7 mouse cellular contexts compared by ENCODE assay signal in the genomic region with DNA sequence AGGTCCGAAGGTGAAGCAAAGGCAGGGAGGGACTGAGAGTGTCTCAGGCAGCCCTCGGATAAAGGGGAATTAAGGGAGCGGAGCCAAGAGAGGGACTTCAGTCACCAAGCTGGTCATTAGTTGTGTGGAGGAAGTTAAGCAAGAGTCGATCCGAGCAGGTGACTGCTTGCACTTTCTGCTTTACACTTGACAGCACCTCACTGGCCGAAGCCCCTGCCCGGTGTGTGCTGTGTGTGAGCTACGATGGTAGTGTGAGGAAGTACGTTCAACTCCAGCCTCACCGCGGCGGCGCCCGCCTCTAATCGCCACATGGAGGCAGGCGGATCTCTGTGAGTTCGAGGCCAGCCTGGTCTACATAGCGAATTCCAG. TPM values are rescaled to one million over a fixed set of nuclear protein-coding genes. Genes with fewer than 3 reads are reported as not detected.
A peak's percentile ranks its signal among the peaks of the same experiment; 100 is the strongest.
DNase-seq lines count a peak whose midpoint lies in the region; ATAC-seq and TF ChIP-seq lines count a peak whose summit lies in the region.

No protein-coding gene starts in this region.

- H3K9ac ChIP-seq in heart, postnatal 0 days (replicated peaks; ENCODE audit: low read depth, low read length) = peak overlapping the region; percentile 62
- peak overlapping the region; percentile 85 for H3K9ac ChIP-seq in liver, embryonic 14.5 days (replicated peaks)

- peak overlapping the region; percentile 95 for H3K27ac ChIP-seq in embryonic facial prominence, embryonic 10.5 days (replicated peaks)
- H3K27ac ChIP-seq in heart, postnatal 0 days (ENCODE audit: low read depth) = peak overlapping the region; percentile 95
- H3K27ac ChIP-seq in liver, embryonic 14.5 days = peak overlapping the region; percentile 78

- H3K9me3 ChIP-seq in embryonic facial prominence, embryonic 10.5 days = no peaks in the 10 kb centered on the region
- no peaks in the 10 kb centered on the region for H3K9me3 ChIP-seq in heart, postnatal 0 days (replicated peaks; ENCODE audit: control insufficient read depth, low read length)
- H3K9me3 ChIP-seq in liver, embryonic 14.5 days (ENCODE audit: control insufficient read depth, low read length) = no peaks in the 10 kb centered on the region

- H3K4me3 ChIP-seq in lung, adult 2 months (replicated peaks; ENCODE audit: extremely low read depth, low read depth, low read length) = peak overlapping the region; percentile 83
- peak overlapping the region; percentile 66 for H3K4me3 ChIP-seq in embryonic facial prominence, embryonic 10.5 days
- peak overlapping the region; percentile 60 for H3K4me3 ChIP-seq in heart, postnatal 0 days (ENCODE audit: low read depth, low read length)
- peak overlapping the region; percentile 78 to 96 for H3K4me3 ChIP-seq in liver, embryonic 14.5 days (ENCODE audit: insufficient read depth in 1 of 2, low read depth in 2 of 2, low read length in 2 of 2)

- no peak for TF ChIP-seq CTCF in lung, adult 2 months (IDR thresholded peaks at IDR 0.05; ENCODE audit: insufficient read depth, low read length)
- no peak for TF ChIP-seq CTCF in heart, postnatal 0 days (IDR thresholded peaks at IDR 0.05; ENCODE audit: low read depth)
- TF ChIP-seq CTCF in liver, embryonic 14.5 days (IDR thresholded peaks at IDR 0.05; ENCODE audit: low read depth) = 0 out of 2 replicates have a peak, but pooled peaks have one; percentile 11

- H3K27me3 ChIP-seq in embryonic facial prominence, embryonic 10.5 days (replicated peaks; ENCODE audit: low read depth, poor library complexity, severe bottlenecking) = no peaks in the 10 kb centered on the region
- no peaks in the 10 kb centered on the region for H3K27me3 ChIP-seq in heart, postnatal 0 days (ENCODE audit: control insufficient read depth, insufficient read depth, low read length)
- H3K27me3 ChIP-seq in liver, embryonic 14.5 days (ENCODE audit: control insufficient read depth, insufficient read depth, low read length) = no peaks in the 10 kb centered on the region

- TF ChIP-seq EP300 in heart, postnatal 0 days (IDR thresholded peaks at IDR 0.05; ENCODE audit: low read depth) = no peak
- 0 out of 2 replicates have a peak, but pooled peaks have one; percentile 3 for TF ChIP-seq EP300 in liver, embryonic 14.5 days (IDR thresholded peaks at IDR 0.05; ENCODE audit: low read depth)

- no peaks in the 10 kb centered on the region; the same call in 1 of the 2 replicates for H3K36me3 ChIP-seq in embryonic facial prominence, embryonic 10.5 days (replicated peaks)
- no peaks in the 10 kb centered on the region for H3K36me3 ChIP-seq in heart, postnatal 0 days (replicated peaks; ENCODE audit: control insufficient read depth, insufficient read depth, low read length)
- H3K36me3 ChIP-seq in liver, embryonic 14.5 days (replicated peaks; ENCODE audit: control insufficient read depth, insufficient read depth, low read depth) = no peaks in the 10 kb centered on the region

- H3K4me2 ChIP-seq in heart, postnatal 0 days (ENCODE audit: low read depth, low read length) = peak overlapping the region; percentile 94
- peak overlapping the region; percentile 96 for H3K4me2 ChIP-seq in liver, embryonic 14.5 days (ENCODE audit: low read depth)

- DNase-seq in lung, adult 2 months = no peak
- DNase-seq in lung, postnatal 25 days (ENCODE audit: low spot score) = no peak
- no peak for DNase-seq in embryonic facial prominence, embryonic 10.5 days (ENCODE audit: low spot score)
- no peak for DNase-seq in heart, postnatal 0 days (ENCODE audit: low spot score)
- no peak for DNase-seq in liver, embryonic 14.5 days (ENCODE audit: low read depth in 3 of 3, low spot score in 3 of 3)
- peak; percentile 65 to 82 for DNase-seq in spleen, postnatal 4 days (ENCODE audit: low spot score in 2 of 2)
- no peak for DNase-seq in urinary bladder, postnatal 25 days (ENCODE audit: low spot score)

- under 1% methylated on average over 18 of the region's 18 CpGs for WGBS in lung, adult 2 months
- under 1% methylated on average over 18 of the region's 18 CpGs for WGBS in embryonic facial prominence, embryonic 10.5 days
- 2% methylated on average over 18 of the region's 18 CpGs for WGBS in heart, postnatal 0 days
- WGBS in liver, embryonic 14.5 days (ENCODE audit: insufficient replicate concordance) = 1% methylated on average over 18 of the region's 18 CpGs

- no peak for TF ChIP-seq POLR2A in lung, adult 2 months (IDR thresholded peaks at IDR 0.05; ENCODE audit: borderline replicate concordance, extremely low read depth, low read depth, low read length)

- peaks cover 5% of the 10 kb centered on the region; the same call in 1 of the 2 replicates for H3K4me1 ChIP-seq in lung, adult 2 months (ENCODE audit: control insufficient read depth, insufficient read depth, low read length)
- H3K4me1 ChIP-seq in embryonic facial prominence, embryonic 10.5 days = peaks cover 22% of the 10 kb centered on the region
- peaks cover 13% of the 10 kb centered on the region for H3K4me1 ChIP-seq in heart, postnatal 0 days (ENCODE audit: control insufficient read depth, insufficient read depth)
- H3K4me1 ChIP-seq in liver, embryonic 14.5 days (replicated peaks; ENCODE audit: control insufficient read depth in 2 of 2, insufficient read depth in 2 of 2, low read length in 1 of 2) = peaks cover 11 to 18% of the 10 kb centered on the region in 2 experiments

- no peak; the same call in 1 of the 2 replicates for ATAC-seq in heart, postnatal 0 days (ENCODE audit: insufficient read depth, low read depth)
- no peak for ATAC-seq in liver, embryonic 14.5 days (ENCODE audit: insufficient read depth)

RNA-seq across cellular contexts. Expression of a gene that starts 0.4 kb away (rescaled TPM):
- 90.4 and 119 TPM in 2 replicates for polyA plus RNA-seq in lung, adult 2 months (2012; rRNA removed)
- 22.2 and 25.1 TPM in 2 replicates for polyA plus RNA-seq in embryonic facial prominence, embryonic 10.5 days (2016; fragmentation: Nextera tagmentation; extraction: Ambion mirVana)
- 12.4 and 16.2 TPM in 2 replicates for total RNA-seq in heart, postnatal 0 days (2014; rRNA removed; ENCODE audit: low replicate concordance)
- polyA plus RNA-seq in heart, postnatal 0 days (2015; fragmentation: Nextera tagmentation; extraction: Ambion mirVana) = 18.7 and 20.6 TPM in 2 replicates
- 12.3 and 15.8 TPM in 2 replicates for polyA plus RNA-seq in liver, embryonic 14.5 days (2012; rRNA removed)
- 6.8 and 7.3 TPM in 2 replicates for polyA plus RNA-seq in liver, embryonic 14.5 days (2014; fragmentation: Nextera tagmentation; extraction: Ambion mirVana)

RNA-seq across cellular contexts. Expression of a gene that starts 0.8 kb away (rescaled TPM):
- 0.11 and 0.22 TPM in 2 replicates for polyA plus RNA-seq in lung, adult 2 months (2012; rRNA removed)
- polyA plus RNA-seq in embryonic facial prominence, embryonic 10.5 days (2016; fragmentation: Nextera tagmentation; extraction: Ambion mirVana) = not detected in 2 replicates
- not detected in 2 replicates for total RNA-seq in heart, postnatal 0 days (2014; rRNA removed; ENCODE audit: low replicate concordance)
- not detected in 2 replicates for polyA plus RNA-seq in heart, postnatal 0 days (2015; fragmentation: Nextera tagmentation; extraction: Ambion mirVana)
- polyA plus RNA-seq in liver, embryonic 14.5 days (2012; rRNA removed) = not detected in 2 replicates
- not detected in 2 replicates for polyA plus RNA-seq in liver, embryonic 14.5 days (2014; fragmentation: Nextera tagmentation; extraction: Ambion mirVana)

RNA-seq across cellular contexts. Expression of a gene that starts 46.5 kb away (rescaled TPM):
- 250 and 262 TPM in 2 replicates for polyA plus RNA-seq in lung, adult 2 months (2012; rRNA removed)
- polyA plus RNA-seq in embryonic facial prominence, embryonic 10.5 days (2016; fragmentation: Nextera tagmentation; extraction: Ambion mirVana) = 52.8 and 56.9 TPM in 2 replicates
- total RNA-seq in heart, postnatal 0 days (2014; rRNA removed; ENCODE audit: low replicate concordance) = 377 and 462 TPM in 2 replicates
- polyA plus RNA-seq in heart, postnatal 0 days (2015; fragmentation: Nextera tagmentation; extraction: Ambion mirVana) = 108 and 125 TPM in 2 replicates
- 126 and 227 TPM in 2 replicates for polyA plus RNA-seq in liver, embryonic 14.5 days (2012; rRNA removed)
- polyA plus RNA-seq in liver, embryonic 14.5 days (2014; fragmentation: Nextera tagmentation; extraction: Ambion mirVana) = 38.4 and 42.3 TPM in 2 replicates

Comparison
In these comparisons a context has a peak if more than half of its experiments do, and no peak if none do; other contexts are left out.
1. DNase-seq: peak in spleen, postnatal 4 days (2 of 2); none in lung, adult 2 months (single experiment), lung, postnatal 25 days (single experiment), embryonic facial prominence, embryonic 10.5 days (single experiment), heart, postnatal 0 days (single experiment), liver, embryonic 14.5 days (0 of 3) and urinary bladder, postnatal 25 days (single experiment).
2. Peak in every context shown above with its lines, with median percentiles within 50 percentile points of each other: H3K4me3 ChIP-seq and H3K27ac ChIP-seq.